Mouse (Mus musculus) testis, postnatal 14 days (tissue): Measurements from ENCODE around the gene Tpd52l2.

Experiments
- DNase-seq: peaks from one replicate; pipeline ENCODE4 v3.0.0; 2021; ENCODE audit warnings: low spot score

Gene Tpd52l2

GRCm38 (mm10) chr2:181541761-181542380 is 44.9 kb downstream of the Tpd52l2 start:
- DNase-seq: no peak

- DNase-seq: no peak
These were observed 49.2 kb downstream of the Tpd52l2 start for GRCm38 (mm10) chr2:181546142-181546541.

- DNase-seq: no peak
These were observed 51.3 kb downstream of the Tpd52l2 start for GRCm38 (mm10) chr2:181548227-181548626.

- DNase-seq: no peak
These were observed 51.7 kb downstream of the Tpd52l2 start for GRCm38 (mm10) chr2:181548682-181549081.

- no peak for DNase-seq
These were observed 53.3 kb downstream of the Tpd52l2 start for GRCm38 (mm10) chr2:181550233-181550632.

- DNase-seq: no peak
These were observed 56.8 kb downstream of the Tpd52l2 start for GRCm38 (mm10) chr2:181553772-181554171.

GRCm38 (mm10) chr2:181567338-181567737 is 70.4 kb downstream of the Tpd52l2 start:
- no peak for DNase-seq
